Mouse (Mus musculus) T-helper 2 cell (primary cell): ENCODE data around the gene Ubr3.

Experiments
- in situ Hi-C: fragments of 300-600 bp; cut with MboI, MseI; formaldehyde crosslinking; loops from one replicate; pipeline ENCODE4 v1.15.1; 2025; ENCODE audit warnings: high pct_unique_total_duplicates

The Ubr3 gene

DNA sequence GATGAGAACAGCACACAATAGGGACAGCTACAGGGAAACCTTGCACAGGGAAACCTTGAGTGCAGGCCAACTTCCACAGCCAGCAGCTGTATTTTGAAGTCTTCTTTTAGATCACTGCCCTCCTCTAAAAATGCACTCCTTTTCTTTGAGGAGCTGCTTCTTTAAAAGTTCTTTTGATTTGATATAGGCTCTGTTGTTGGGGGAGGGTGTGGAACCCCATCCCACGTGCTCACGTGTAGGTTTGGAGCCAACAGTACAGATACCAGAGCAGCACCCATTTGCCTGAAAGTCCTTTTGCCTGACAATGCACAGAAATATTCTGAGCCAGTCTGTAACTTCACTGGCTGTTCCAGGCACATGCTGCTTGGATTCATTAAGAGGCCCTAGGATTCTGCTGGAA lies 134.4 kb downstream of the Ubr3 start:
- in situ Hi-C loops = no loop called here

DNA sequence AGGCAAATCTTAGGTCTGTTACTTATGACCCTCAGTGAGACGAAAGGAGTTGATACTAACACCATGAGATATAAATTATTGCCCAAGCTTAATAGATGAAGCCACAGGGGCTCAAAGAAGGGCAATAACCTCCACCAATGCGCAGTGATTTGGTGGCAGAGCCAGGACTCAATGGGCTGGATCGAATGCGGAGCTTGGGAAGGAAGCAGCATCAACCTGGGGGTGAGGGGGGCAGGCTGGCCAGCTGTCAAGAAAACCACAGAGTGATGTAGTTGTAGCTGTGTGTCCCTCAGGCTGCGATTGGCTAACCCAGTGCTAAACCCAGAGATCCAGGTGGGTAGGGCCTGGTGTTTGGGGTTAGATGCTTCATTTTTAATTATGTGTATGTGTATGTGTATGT lies 137.8 kb downstream of the Ubr3 start:
- in situ Hi-C loops = no loop called here

GRCm38 (mm10) chr2:70035358-70035757 lies 138.3 kb downstream of the Ubr3 start:
- in situ Hi-C loops = no loop called here

DNA sequence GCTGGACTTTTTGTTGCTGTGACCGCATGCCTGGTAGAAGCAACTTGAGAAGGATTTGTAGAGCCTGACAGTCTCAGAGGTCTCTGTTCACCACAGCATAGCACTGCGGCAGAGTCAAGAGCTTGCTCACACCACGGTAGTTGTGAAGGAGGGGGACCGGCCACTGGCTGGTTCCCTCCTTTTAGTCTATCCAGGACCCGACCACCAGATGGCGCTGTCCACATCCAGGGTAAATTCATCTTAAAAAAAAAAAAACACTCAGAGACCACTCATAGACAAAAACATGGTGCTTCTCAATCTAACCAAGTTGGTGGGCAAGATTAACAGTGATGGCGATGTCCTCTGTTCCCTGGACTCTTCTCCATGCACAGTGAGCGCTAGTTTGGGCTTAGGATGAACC lies 140.2 kb downstream of the Ubr3 start:
- in situ Hi-C loops = no loop called here

- in situ Hi-C loops = no loop called here
These were observed 141.7 kb downstream of the Ubr3 start, which contains the start of gene Myo3b for GRCm38 (mm10) chr2:70038752-70039151. Gene Myo3b (plus strand): TSS chr2:70039126.

- in situ Hi-C loops = no loop called here
These were observed 147.4 kb downstream of the Ubr3 start for GRCm38 (mm10) chr2:70044466-70044865.

GRCm38 (mm10) chr2:70047868-70048267 lies 150.8 kb downstream of the Ubr3 start:
- in situ Hi-C loops = no loop called here

DNA sequence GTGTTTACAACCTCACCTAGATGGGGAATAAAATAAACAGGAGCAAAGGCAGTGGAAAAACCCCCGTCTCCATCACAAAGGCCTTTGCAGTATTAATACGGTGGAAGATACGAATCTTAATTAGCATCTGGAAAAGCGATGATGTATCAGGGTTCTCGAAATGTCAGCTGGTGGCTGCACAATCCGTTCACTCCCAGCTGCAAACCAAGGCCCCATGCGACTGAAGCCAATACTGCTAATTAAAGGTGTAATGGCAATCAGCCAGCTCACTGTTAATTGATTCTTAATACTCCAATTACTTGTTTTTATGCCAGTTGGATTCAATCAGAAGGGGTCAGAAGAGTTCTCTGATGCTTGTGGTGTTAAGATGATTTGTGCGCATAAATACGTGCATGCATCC lies 156.8 kb downstream of the Ubr3 start:
- in situ Hi-C loops = no loop called here

DNA sequence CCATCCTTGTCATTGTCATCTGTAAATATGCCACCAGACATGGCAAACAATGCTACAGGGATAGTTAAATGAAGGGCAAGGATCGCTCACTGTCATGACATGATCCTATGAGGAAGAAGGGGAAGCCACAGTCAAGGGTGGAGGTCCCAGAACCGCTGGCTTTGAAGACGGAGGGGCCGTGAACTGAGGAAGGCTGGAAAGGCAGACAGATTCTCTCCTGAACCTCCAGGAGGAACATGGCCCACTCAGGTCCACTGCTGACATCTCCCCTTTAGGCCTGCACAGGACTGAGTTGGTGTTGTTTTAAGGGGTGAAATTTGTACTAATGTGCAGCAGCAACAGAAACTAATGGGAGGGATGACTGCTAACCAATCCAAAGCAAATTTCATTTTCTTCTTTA lies 161.2 kb downstream of the Ubr3 start:
- in situ Hi-C loops = no loop called here

- in situ Hi-C loops = no loop called here
These were observed 163.6 kb downstream of the Ubr3 start for GRCm38 (mm10) chr2:70060359-70061345.

DNA sequence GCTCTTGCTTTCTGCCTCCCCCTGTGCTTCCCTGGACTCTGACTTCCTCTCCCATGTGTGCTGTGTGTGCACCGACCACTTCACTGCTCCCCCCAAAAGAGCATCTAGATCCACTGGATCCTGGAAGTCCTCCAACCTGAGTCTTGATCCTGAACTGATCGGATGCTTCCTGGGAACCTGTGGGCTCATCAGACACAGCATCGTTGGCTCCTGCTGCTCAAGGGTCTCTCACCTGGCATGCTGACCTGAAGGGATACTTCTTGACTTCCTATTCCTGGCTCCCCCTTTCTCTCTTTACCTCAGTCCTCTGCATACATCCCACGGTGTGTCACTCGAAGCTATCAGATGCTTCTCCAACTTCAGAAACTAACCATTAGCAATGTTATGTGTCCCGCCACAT lies 168.1 kb downstream of the Ubr3 start:
- in situ Hi-C loops = no loop called here

GRCm38 (mm10) chr2:70065729-70066300 lies 168.8 kb downstream of the Ubr3 start:
- in situ Hi-C loops = no loop called here

- in situ Hi-C loops = no loop called here
These were observed 169.4 kb downstream of the Ubr3 start for GRCm38 (mm10) chr2:70066338-70067022.

DNA sequence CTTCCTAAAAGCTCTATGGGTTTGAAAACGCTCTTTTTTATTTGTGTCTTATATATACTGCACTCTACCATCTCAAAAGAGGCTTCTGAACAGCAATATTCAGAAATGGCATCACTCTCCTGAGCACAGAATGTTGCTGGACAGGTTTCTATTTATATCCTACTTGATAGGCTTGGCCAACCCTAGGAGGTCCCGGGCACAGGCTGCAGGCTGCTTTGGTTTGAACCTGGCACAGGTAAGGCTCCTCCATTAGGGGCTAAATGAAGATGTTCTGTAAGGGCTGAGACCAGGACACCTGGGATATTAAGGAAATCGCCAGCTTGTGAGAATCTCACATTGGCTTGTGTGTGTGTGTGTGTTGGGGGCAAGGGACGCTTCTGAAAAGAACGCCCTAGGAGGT lies 172.8 kb downstream of the Ubr3 start:
- in situ Hi-C loops = no loop called here
